Mouse (Mus musculus): ENCODE data around the gene Inpp4b. TPM values are rescaled to one million over a fixed set of nuclear protein-coding genes. Genes with fewer than 3 reads are reported as not detected.

Inpp4b gene
- polyA plus RNA-seq, 1 experiment from 2014 or later, result 10.6 TPM

DNA sequence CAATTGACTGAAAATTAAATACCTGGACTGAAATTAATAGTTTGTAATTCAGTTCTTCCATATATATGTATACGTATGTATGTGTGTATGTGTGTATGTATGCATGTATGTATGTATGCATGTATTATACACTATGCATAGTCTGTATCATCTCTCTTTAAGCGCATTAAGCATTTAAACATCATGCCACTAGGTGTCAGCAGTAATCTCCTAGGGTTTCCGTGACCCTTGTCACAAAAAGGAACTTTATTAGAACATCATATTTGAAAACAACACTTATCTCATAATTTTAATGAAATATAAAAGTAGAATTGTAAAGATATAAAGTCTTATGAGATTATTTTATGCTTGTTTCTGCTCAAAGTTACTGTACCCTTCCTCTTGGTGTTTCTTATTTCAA is 136.3 kb downstream of the Inpp4b start:
- ATAC-seq (ENCODE audit: low FRiP score), result no peak
- WGBS, result 39% methylated on average over 3 of the region's 3 CpGs
- H3K4me1 ChIP-seq, result no peaks in the 10 kb centered on the region
- no peak overlapping the region for H3K4me2 ChIP-seq
- no peak overlapping the region for H3K9ac ChIP-seq (replicated peaks)
- no peaks in the 10 kb centered on the region for H3K27me3 ChIP-seq (replicated peaks)
- H3K27ac ChIP-seq (replicated peaks), result no peak overlapping the region
- no peaks in the 10 kb centered on the region for H3K9me3 ChIP-seq (replicated peaks)
- H3K4me3 ChIP-seq (replicated peaks), result no peak overlapping the region
- no peaks in the 10 kb centered on the region for H3K36me3 ChIP-seq

DNA sequence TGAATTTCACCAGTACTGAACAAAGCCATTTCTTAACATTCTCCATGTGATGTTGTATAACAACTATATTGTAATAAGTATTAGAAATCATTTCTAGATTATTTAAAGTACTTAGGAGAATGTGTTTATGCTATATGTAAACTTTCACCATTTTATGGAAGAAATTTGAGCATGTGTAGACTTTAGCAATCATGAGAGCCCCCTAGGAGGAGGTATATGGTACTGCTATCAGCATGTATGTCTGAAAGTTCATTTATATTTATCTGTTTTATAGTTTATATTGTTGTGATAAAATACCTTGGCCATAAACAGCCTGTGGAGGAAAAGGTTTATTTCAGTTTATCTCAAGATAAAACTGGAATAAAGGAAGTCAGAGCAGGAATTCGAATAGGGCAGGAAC is 141.5 kb downstream of the Inpp4b start:
- H3K27me3 ChIP-seq (replicated peaks), result no peaks in the 10 kb centered on the region
- ATAC-seq (ENCODE audit: low FRiP score), result no peak
- no peak overlapping the region for H3K4me3 ChIP-seq (replicated peaks)
- no peaks in the 10 kb centered on the region for H3K36me3 ChIP-seq
- H3K27ac ChIP-seq (replicated peaks), result no peak overlapping the region
- no peaks in the 10 kb centered on the region for H3K9me3 ChIP-seq (replicated peaks)
- H3K4me2 ChIP-seq, result no peak overlapping the region
- no peaks in the 10 kb centered on the region for H3K4me1 ChIP-seq
- WGBS, result 80% methylated on average over 1 of the region's 1 CpGs
- H3K9ac ChIP-seq (replicated peaks), result no peak overlapping the region

DNA sequence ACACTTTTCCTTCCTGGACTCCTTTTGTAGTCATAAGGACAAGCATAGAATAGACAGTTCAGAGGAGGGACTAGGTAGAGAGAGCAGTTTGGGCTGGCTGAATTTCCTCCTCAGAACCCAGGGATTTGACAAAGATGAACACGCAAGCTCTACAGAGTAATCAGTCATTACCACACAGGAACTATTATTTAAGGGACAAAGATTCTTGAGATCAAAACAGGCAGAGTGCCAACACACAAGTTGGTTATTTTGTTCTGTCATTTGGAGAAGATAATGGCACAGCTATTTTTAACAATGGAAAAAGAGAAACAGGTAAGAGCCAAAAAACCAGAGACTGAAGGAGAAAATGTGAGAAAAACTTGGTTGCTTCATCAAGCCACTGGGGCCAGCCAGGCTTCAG is 143.3 kb downstream of the Inpp4b start:
- Histone ChIP-seq H3K27ac (replicated peaks) (no peak overlapping the region), H3K4me3 (replicated peaks) (no peak overlapping the region), H3K36me3 (no peaks in the 10 kb centered on the region), H3K27me3 (replicated peaks) (no peaks in the 10 kb centered on the region), H3K4me1 (no peaks in the 10 kb centered on the region), H3K9me3 (replicated peaks) (no peaks in the 10 kb centered on the region), H3K4me2 (no peak overlapping the region), H3K9ac (replicated peaks) (no peak overlapping the region)
- WGBS, result 78% methylated on average over 1 of the region's 1 CpGs
- no peak for ATAC-seq (ENCODE audit: low FRiP score)

DNA sequence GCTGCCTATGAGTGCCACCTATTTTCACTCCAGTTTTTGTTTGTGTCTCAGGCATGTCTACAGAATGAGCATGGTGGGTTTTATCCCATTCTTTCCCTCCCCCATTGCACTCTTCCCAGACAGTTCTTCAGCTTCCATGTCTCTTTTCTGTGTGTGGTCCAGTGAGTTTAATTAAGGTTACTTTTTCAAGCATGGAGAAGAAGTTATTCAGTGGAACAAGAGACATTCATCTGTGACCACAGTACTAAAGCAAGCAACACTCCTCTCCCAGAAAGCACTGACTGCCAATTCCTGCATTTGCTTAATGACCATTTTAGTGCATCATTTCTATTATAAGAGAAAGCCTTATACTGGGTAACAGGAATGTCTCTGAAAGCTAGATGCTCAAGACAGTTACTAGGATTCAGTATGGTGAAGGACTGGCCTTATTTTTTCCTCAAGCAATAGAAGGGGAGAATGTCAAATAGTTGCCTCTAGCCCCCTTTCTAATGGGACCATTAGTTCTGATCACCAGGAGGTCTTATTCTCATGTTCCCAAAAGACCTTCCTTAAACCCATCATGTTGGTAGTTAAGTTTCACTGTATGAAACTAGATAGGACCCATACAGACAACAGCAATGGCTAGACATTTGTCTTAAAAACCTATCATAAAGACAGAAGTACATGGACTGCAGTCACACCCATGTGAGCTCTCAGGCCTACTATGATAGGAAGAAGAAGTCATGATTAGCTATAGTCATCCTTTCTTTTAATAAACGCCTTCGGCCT is 147.7 kb downstream of the Inpp4b start:
- Histone ChIP-seq H3K4me1 (no peaks in the 10 kb centered on the region), H3K27ac (replicated peaks) (no peak overlapping the region), H3K9ac (replicated peaks) (no peak overlapping the region), H3K9me3 (replicated peaks) (no peaks in the 10 kb centered on the region), H3K36me3 (no peaks in the 10 kb centered on the region), H3K27me3 (replicated peaks) (no peaks in the 10 kb centered on the region), H3K4me2 (no peak overlapping the region), H3K4me3 (replicated peaks) (no peak overlapping the region)
- 72% methylated on average over 2 of the region's 2 CpGs for WGBS
- ATAC-seq (ENCODE audit: low FRiP score), result no peak

DNA sequence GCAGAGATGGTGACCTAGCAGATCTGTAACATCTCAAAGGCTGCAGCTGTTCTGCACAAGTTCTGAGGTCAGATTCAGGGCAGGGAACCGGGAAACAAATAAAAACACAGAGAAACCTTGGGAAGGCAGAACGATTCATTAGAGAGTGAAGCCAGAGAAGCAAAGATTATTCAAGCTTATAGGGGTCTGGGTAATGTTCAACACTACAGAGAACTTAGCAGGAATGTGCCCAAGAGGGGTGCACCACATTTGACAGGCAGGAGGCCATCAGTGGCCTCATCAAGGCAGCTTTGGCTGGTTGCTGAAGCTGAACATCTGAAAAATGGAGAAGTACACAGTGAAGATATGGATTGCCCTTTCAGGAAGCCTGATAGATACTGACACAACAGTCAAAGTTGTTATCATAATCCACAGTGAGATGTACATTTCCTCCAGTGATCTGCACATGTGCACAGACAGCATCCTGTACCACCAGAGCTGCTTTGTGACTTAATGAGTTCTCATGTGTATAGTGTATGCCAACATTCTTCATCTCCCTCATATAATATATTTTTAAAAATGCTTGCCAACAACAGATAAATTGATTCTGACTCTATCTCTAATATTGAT is 148.8 kb downstream of the Inpp4b start:
- no peaks in the 10 kb centered on the region for H3K27me3 ChIP-seq (replicated peaks)
- H3K4me1 ChIP-seq, result no peaks in the 10 kb centered on the region
- no peak overlapping the region for H3K4me3 ChIP-seq (replicated peaks)
- WGBS, result 72% methylated on average over 2 of the region's 2 CpGs
- no peaks in the 10 kb centered on the region for H3K36me3 ChIP-seq
- ATAC-seq (ENCODE audit: low FRiP score), result no peak
- no peak overlapping the region for H3K27ac ChIP-seq (replicated peaks)
- no peaks in the 10 kb centered on the region for H3K9me3 ChIP-seq (replicated peaks)
- H3K9ac ChIP-seq (replicated peaks), result no peak overlapping the region
- no peak overlapping the region for H3K4me2 ChIP-seq

DNA sequence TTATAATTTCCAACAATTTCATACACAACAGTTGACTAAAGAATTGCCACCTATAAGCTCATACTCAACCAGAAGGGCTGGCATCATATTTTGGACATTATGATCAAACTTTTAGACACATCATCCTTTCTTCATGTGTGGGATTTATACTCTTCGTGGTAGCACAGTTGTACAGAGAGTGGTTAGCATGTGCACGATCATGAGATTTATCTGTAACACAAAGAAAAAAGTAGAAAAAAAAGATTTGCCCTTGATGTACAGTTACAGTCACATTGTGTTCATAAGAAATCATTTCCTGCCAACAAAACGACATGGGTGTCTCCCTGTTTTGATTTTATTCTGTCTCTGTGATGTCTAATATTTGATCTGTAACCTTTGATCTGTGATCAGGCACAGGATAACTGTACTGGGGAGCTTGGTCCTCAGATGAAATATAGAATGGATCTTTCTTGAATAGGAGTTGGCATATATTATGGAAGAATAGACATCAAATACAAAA is 149.4 kb downstream of the Inpp4b start:
- no peak overlapping the region for H3K27ac ChIP-seq (replicated peaks)
- no peak for ATAC-seq (ENCODE audit: low FRiP score)
- no peak overlapping the region for H3K4me2 ChIP-seq
- H3K4me1 ChIP-seq, result no peaks in the 10 kb centered on the region
- WGBS, result 82% methylated on average over 3 of the region's 3 CpGs
- no peak overlapping the region for H3K4me3 ChIP-seq (replicated peaks)
- H3K9ac ChIP-seq (replicated peaks), result no peak overlapping the region
- no peaks in the 10 kb centered on the region for H3K9me3 ChIP-seq (replicated peaks)
- H3K27me3 ChIP-seq (replicated peaks), result no peaks in the 10 kb centered on the region
- no peaks in the 10 kb centered on the region for H3K36me3 ChIP-seq

DNA sequence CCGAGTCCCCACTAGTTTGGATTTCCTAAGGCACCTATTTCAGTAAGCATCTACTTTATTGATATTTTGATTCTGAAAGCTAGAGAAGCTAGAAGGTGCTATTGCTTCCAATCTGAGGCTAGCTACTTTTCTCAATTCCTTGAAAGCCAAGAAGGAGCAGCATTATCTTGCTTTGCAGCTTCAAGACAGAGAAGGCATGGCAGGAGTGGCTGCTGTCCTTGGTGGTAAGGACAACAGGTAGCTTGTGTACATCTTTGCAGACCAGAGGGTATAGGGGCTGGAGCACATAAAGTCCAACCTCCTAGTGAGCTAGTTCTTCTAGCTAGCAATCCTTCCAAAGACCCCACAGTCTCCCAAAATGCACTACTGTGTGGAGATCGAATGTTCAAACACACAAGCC is 152.5 kb downstream of the Inpp4b start:
- no peak overlapping the region for H3K9ac ChIP-seq (replicated peaks)
- H3K4me1 ChIP-seq, result no peaks in the 10 kb centered on the region
- no peak for ATAC-seq (ENCODE audit: low FRiP score)
- no peak overlapping the region for H3K27ac ChIP-seq (replicated peaks)
- no peaks in the 10 kb centered on the region for H3K9me3 ChIP-seq (replicated peaks)
- H3K27me3 ChIP-seq (replicated peaks), result no peaks in the 10 kb centered on the region
- WGBS, result 91% methylated on average over 2 of the region's 2 CpGs
- H3K4me2 ChIP-seq, result no peak overlapping the region
- no peak overlapping the region for H3K4me3 ChIP-seq (replicated peaks)
- no peaks in the 10 kb centered on the region for H3K36me3 ChIP-seq

DNA sequence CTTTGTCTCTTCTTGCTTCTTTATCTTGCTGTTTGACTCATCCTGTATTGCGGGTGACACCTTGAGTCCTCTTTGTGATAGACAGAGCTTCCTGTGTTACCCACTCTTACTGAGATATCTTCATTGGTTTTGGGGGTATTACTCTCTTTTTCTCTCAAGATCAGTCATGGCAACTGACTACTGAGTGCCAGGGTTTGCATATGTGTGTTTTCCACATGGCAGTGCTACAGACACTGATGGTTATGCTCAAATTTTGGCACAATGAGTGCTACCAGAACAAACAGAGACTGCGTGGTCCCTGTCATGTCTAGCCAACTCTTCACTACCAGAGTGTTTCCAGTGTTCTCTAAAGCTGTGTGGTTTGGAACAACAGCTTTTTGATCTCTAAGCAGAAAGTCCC is 155.3 kb downstream of the Inpp4b start:
- Histone ChIP-seq H3K27me3 (replicated peaks) (no peaks in the 10 kb centered on the region), H3K36me3 (no peaks in the 10 kb centered on the region), H3K4me1 (no peaks in the 10 kb centered on the region), H3K9me3 (replicated peaks) (no peaks in the 10 kb centered on the region), H3K9ac (replicated peaks) (no peak overlapping the region), H3K4me2 (no peak overlapping the region), H3K27ac (replicated peaks) (no peak overlapping the region), H3K4me3 (replicated peaks) (no peak overlapping the region)
- 90% methylated on average over 2 of the region's 2 CpGs for WGBS
- ATAC-seq (ENCODE audit: low FRiP score), result no peak

DNA sequence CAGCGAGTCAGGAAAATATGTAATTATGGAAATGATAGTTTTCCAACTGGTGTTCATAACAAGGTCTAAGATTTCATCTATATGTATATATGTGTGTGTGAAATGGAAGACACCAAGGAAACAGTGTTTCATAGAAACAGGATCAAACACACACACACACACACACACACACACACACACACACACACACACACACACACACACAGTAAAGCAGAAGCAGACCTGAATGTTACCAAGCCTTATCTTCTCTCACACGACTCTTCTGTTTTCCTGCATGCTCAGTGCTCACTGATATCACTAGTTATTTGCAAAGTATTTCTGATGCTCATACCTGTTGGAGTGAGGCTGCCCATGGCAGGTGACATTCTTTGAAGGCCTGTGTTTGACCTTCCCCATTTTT is 159.9 kb downstream of the Inpp4b start:
- no peak overlapping the region for H3K4me3 ChIP-seq (replicated peaks)
- H3K4me1 ChIP-seq, result no peaks in the 10 kb centered on the region
- no peak overlapping the region for H3K4me2 ChIP-seq
- H3K9ac ChIP-seq (replicated peaks), result no peak overlapping the region
- no peaks in the 10 kb centered on the region for H3K36me3 ChIP-seq
- no peaks in the 10 kb centered on the region for H3K9me3 ChIP-seq (replicated peaks)
- ATAC-seq (ENCODE audit: low FRiP score), result no peak
- no peak overlapping the region for H3K27ac ChIP-seq (replicated peaks)
- 96% methylated on average over 2 of the region's 2 CpGs for WGBS
- H3K27me3 ChIP-seq (replicated peaks), result no peaks in the 10 kb centered on the region

DNA sequence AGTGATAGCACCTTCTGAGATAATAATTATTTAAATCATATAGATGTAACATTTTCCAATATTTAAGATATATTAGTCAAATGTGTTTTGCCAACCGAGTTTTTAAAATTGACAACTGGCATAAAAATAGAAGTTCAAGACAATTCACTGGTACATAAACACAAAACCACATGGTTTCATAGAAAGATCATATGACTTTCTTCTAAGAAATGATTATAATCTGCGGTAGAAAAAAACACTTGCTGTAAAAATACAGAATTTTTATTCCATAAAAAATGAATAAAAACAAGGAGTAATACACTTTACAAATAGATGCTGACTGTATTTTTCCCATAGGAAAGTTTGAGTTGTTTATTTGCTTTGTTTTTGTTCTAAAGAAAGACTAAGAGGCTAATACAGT is 160.6 kb downstream of the Inpp4b start:
- H3K9ac ChIP-seq (replicated peaks), result no peak overlapping the region
- no peaks in the 10 kb centered on the region for H3K4me1 ChIP-seq
- 88% methylated on average over 2 of the region's 2 CpGs for WGBS
- no peak overlapping the region for H3K27ac ChIP-seq (replicated peaks)
- H3K36me3 ChIP-seq, result no peaks in the 10 kb centered on the region
- H3K4me3 ChIP-seq (replicated peaks), result no peak overlapping the region
- no peak overlapping the region for H3K4me2 ChIP-seq
- no peaks in the 10 kb centered on the region for H3K9me3 ChIP-seq (replicated peaks)
- ATAC-seq (ENCODE audit: low FRiP score), result no peak
- no peaks in the 10 kb centered on the region for H3K27me3 ChIP-seq (replicated peaks)

DNA sequence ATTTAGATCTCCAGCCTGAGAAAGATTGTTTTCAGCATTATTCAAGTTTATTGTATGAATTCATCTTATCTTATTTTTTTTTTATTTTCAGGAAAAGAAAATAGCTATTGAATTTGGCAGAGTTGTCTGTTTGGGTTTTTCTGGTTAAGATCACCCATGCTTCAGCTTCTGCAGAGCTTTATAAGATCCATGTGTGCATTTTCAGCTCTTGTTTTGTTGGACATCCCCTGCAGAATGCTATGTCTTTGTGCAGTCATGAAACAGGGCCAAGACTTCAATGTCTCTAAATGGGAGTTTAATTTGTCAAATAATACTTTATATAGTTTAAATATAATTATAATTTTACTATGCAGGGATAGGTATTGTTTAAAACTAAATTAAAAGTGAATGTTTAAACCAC is 170.5 kb downstream of the Inpp4b start:
- Histone ChIP-seq H3K27me3 (replicated peaks) (no peaks in the 10 kb centered on the region), H3K27ac (replicated peaks) (no peak overlapping the region)
- no peak for ATAC-seq (ENCODE audit: low FRiP score)

DNA sequence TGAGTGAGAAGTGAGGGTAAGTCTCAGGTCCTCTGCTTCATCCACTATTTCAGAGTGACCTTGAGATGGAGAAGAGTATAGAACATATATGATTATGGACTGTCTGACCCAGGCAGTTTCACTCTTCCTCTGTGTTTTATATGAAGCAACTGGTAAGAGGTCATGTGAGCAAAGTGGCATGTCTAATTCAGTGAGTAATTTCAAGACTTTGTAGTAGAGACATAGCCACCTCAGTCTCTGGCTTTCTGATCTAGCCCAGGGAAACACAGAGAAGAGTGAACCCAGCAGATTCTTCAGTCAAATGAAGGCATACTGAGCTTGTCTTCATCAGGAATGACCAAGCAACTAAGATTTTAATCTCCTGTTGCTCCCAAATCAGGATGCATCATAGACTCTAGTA is 172.1 kb downstream of the Inpp4b start:
- Histone ChIP-seq H3K27me3 (replicated peaks) (no peaks in the 10 kb centered on the region), H3K9me3 (replicated peaks) (no peaks in the 10 kb centered on the region), H3K36me3 (no peaks in the 10 kb centered on the region), H3K4me2 (no peak overlapping the region), H3K9ac (replicated peaks) (no peak overlapping the region), H3K4me1 (no peaks in the 10 kb centered on the region), H3K4me3 (replicated peaks) (no peak overlapping the region), H3K27ac (replicated peaks) (no peak overlapping the region)
- ATAC-seq (ENCODE audit: low FRiP score), result no peak

More for the DNA sequence above, 170.5 kb downstream of the Inpp4b start:
- no peak overlapping the region for H3K4me2 ChIP-seq
- no peaks in the 10 kb centered on the region for H3K36me3 ChIP-seq
- H3K4me3 ChIP-seq (replicated peaks), result no peak overlapping the region
- H3K9me3 ChIP-seq (replicated peaks), result no peaks in the 10 kb centered on the region
- H3K4me1 ChIP-seq, result no peaks in the 10 kb centered on the region
- no peak overlapping the region for H3K9ac ChIP-seq (replicated peaks)
